Mouse (Mus musculus) c-Kit-positive CD71-positive TER-119-negative erythroid progenitor cells, embryonic 14.5 days (primary cell): ENCODE data around the gene Zbtb16.

Experiments used
- DNase-seq: peaks from one replicate; pipeline ENCODE4 v3.0.0-alpha.2; 2013; ENCODE audit warnings: low read depth

The Zbtb16 gene

GRCm38 (mm10) chr9:48644926-48645647 lies 190.9 kb downstream of the Zbtb16 start:
- DNase-seq: peak; percentile 50

GRCm38 (mm10) chr9:48644376-48644775 lies 191.6 kb downstream of the Zbtb16 start:
- DNase-seq: no peak

- no peak for DNase-seq
Observed at GRCm38 (mm10) chr9:48641636-48642035, 194.4 kb downstream of the Zbtb16 start.

GRCm38 (mm10) chr9:48640881-48641280 lies 195.1 kb downstream of the Zbtb16 start:
- no peak for DNase-seq

- no peak for DNase-seq
Observed at GRCm38 (mm10) chr9:48638176-48638803, 197.7 kb downstream of the Zbtb16 start.

GRCm38 (mm10) chr9:48637161-48637560 lies 198.9 kb downstream of the Zbtb16 start:
- DNase-seq: no peak

- DNase-seq: no peak
Observed at GRCm38 (mm10) chr9:48635576-48636350, 200.3 kb downstream of the Zbtb16 start.

- DNase-seq: no peak
Observed at GRCm38 (mm10) chr9:48633147-48633546, 202.9 kb downstream of the Zbtb16 start.

GRCm38 (mm10) chr9:48619268-48619667 lies 216.8 kb downstream of the Zbtb16 start:
- no peak for DNase-seq

- DNase-seq: peak; percentile 33
Observed at GRCm38 (mm10) chr9:48618589-48618988, 217.4 kb downstream of the Zbtb16 start.

GRCm38 (mm10) chr9:48618111-48618510 lies 217.9 kb downstream of the Zbtb16 start:
- DNase-seq: no peak

GRCm38 (mm10) chr9:48617511-48618010 lies 218.5 kb downstream of the Zbtb16 start:
- no peak for DNase-seq

- no peak for DNase-seq
Observed at GRCm38 (mm10) chr9:48613221-48613620, 222.8 kb downstream of the Zbtb16 start.

- DNase-seq: no peak
Observed at GRCm38 (mm10) chr9:48612542-48612941, 223.5 kb downstream of the Zbtb16 start.

- DNase-seq: no peak
Observed at GRCm38 (mm10) chr9:48611032-48611431, 225.0 kb downstream of the Zbtb16 start.

- DNase-seq: no peak
Observed at GRCm38 (mm10) chr9:48609734-48610133, 226.3 kb downstream of the Zbtb16 start.

- no peak for DNase-seq
Observed at GRCm38 (mm10) chr9:48607417-48607816, 228.6 kb downstream of the Zbtb16 start.

GRCm38 (mm10) chr9:48606171-48606570 lies 229.9 kb downstream of the Zbtb16 start:
- DNase-seq: no peak

GRCm38 (mm10) chr9:48605697-48606096 lies 230.3 kb downstream of the Zbtb16 start:
- DNase-seq: no peak

GRCm38 (mm10) chr9:48604939-48605598 lies 231.0 kb downstream of the Zbtb16 start, which contains the start of gene Nnmt:
Gene Nnmt, minus strand, starts transcription at chr9:48605153.
- no peak for DNase-seq
